Mouse (Mus musculus) c-Kit-positive CD71-positive TER-119-positive erythroid progenitor cells, embryonic 14.5 days (primary cell): Measurements from ENCODE around the gene Fcamr.

Source experiments
- DNase-seq: peaks from one replicate; pipeline ENCODE4 v3.0.0-alpha.2; 2013; ENCODE audit warnings: low spot score

Gene Fcamr

GRCm38 (mm10) chr1:130802976-130803375, 2.3 kb downstream of the Fcamr start:
- no peak for DNase-seq

DNA sequence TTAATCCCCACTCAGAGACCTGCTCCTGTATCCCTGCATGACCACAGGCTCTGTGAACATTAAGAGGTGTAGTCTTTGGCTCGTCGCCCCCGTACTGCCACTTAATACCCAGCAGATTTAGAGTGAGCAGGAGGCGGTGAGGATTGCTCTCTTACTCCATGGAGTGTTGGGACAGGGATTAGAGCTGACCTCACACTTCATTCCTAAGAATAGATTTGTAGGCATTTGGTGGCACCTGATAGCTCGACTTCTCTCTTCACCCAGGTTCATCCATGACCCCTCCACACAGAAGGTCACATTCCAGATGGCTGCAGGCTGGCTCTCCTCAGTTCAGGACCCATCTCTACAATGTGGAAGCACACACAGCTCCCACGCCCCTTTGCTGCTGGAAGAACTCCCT, 3.6 kb downstream of the Fcamr start:
- DNase-seq = no peak

GRCm38 (mm10) chr1:130810906-130811305, 10.2 kb downstream of the Fcamr start:
- no peak for DNase-seq

GRCm38 (mm10) chr1:130811316-130811715, 10.6 kb downstream of the Fcamr start:
- no peak for DNase-seq

DNA sequence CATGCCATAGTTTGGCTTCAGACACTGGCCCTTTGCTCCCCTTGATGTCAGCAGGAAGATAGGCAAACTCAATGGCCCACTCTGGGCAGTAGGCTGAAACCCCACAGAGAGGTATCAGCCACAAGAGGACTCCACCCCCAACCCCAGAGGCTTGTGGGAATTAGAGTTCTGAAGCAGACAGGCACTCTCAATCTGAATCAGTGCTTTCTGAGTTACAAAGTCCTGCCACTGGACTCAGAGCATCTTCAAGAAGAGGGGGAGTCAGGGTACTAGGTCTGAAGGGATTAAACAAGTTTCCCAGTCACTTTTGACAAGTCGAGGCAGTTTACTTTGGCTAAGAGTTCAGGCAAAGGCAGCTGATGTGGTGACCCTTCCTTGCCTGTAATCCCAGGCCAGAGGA, 19.0 kb downstream of the Fcamr start:
- DNase-seq = no peak

DNA sequence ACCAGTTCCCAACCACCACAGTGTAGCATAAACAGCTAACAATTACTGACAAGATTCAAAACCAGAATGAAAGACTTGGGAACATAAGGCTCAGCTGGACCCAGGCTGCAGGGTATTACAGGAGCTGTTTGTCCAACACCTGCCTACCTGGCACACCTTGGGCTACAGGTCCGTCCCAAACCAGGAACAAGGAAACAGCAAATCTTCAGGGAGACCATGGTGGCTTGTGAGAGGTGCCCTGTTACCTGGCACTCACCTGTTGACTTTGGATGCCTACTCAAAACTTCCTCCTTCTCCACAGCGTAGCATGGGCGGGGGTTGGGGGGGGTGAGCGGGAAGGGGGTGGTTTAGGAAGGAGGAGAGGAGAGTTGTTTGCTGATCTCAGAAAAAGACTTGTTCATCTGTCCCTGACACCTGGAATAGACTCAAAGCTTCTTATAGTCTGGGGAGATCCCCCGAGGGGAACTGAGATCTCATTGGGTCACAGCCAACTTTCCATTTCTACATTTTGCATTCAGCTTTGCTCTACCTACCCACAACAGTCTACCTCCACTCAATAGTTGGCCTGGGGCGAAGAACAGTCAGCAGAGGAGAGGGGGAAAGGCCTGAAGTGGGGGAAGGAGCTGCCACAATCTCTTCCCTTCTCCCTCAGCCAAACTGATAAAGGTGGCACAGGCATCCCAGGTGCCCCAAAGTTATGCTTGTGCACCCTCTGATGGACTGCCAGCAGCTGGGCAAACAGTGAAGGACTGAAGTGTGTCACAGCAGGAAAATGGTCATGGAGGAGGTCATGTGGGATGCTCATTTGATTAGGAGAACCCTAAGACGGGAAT, 19.8 kb downstream of the Fcamr start:
- no peak for DNase-seq

GRCm38 (mm10) chr1:130821149-130821471, 20.4 kb downstream of the Fcamr start:
- no peak for DNase-seq

- DNase-seq = no peak
Measured at GRCm38 (mm10) chr1:130821911-130822625, 21.4 kb downstream of the Fcamr start.

- DNase-seq = no peak
Measured at GRCm38 (mm10) chr1:130826448-130826847, 25.7 kb downstream of the Fcamr start, which contains the start of gene Pigr. Gene Pigr (plus strand): TSS chr1:130826684.

- DNase-seq = no peak
Measured at GRCm38 (mm10) chr1:130828656-130829055, 28.0 kb downstream of the Fcamr start.

GRCm38 (mm10) chr1:130829906-130830830, 29.5 kb downstream of the Fcamr start:
- no peak for DNase-seq

DNA sequence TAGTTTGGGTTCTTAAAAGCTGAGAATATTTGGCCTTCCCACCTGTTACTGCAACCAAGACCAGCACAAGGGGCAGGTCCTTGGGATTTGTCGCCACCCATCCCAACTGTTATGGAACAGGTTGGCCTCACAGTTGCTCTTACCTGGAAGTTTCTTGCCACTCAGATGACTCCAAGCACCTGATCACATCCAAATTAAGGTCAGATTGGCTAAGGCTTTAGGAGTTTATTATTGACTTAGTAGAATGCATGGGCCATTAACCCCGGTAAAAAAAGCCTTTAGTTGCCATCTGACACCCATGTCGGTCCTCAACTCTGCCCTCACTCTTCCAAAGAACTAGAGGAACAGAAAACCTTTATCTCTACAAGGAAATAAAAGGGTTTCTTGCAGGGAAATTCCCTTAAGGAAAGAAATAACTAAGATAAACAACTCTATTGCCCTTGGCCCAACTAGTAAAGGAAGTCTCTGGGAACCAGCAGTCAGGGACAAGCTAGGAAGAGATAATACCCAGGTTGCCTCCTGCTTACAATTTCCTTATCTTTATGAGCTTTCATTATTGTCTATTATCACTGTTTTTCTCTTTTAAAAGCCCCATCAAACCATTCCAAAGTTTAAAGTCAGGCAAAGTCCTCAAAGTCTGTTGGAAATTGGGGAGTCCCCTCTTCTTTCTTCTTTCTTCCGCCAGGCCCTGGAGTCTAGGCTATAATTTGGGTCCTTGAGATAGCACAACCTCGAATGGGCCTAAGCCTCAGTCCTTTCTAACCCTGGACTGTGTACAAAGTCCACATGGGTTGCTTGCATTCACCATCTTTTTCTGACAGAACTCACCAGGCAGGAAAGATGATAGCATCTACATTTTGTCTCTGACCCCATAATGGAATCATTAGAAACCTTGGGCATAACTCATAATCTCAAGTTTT, 31.8 kb downstream of the Fcamr start:
- DNase-seq = no peak

GRCm38 (mm10) chr1:130835161-130835936, 34.6 kb downstream of the Fcamr start:
- DNase-seq = no peak

- peak; percentile 18 for DNase-seq
Measured at GRCm38 (mm10) chr1:130838288-130838687, 37.6 kb downstream of the Fcamr start.

DNA sequence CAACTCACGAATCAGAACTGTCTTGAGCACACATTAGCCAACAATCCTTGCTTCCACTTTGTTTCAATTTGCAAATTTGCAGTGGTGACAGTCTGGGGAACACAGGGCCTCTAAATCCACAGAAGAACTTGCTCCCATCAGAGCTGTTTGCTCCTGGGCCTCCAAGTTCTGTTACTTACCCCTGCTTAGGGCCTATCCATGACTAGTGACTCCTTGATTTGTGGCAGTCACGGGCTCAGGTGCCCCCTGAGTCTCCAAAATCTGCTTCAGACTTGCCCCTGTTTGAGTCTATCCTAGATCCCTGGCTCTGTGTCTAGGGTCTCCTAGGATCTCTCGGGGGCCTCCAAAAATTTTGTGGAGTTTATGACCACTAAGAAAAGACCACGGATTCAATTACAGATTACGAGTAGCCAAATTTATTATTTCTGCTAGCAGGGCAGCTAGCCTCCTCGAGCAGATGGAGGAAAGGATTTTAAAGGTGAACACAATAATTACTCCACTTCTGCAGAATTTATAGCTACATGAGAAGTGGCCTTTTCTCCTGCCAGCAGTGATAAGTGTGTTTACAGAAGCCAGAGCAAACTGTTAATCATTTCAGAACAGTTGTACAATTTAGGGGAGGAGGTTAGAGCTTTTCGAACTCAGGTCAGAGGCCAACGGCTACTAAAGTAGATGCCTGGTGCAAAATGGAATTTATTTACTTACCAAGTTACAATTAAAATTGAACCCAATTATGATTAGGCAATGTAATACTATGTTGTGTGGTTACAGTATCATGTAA, 40.1 kb downstream of the Fcamr start:
- no peak for DNase-seq

DNA sequence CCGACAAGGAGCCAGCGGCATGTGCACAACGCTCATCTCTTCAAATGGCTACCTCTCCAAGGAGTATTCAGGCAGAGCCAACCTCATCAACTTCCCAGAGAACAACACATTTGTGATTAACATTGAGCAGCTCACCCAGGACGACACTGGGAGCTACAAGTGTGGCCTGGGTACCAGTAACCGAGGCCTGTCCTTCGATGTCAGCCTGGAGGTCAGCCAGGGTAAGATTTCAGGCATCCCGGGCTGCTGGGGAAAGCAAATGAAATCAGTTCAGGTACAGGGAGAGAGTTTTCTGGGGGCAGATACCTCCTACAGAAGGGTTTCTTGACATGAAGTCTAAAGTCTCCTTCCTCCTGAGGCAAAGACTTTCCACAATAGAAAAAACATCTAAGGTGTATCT, 40.9 kb downstream of the Fcamr start:
- no peak for DNase-seq

DNA sequence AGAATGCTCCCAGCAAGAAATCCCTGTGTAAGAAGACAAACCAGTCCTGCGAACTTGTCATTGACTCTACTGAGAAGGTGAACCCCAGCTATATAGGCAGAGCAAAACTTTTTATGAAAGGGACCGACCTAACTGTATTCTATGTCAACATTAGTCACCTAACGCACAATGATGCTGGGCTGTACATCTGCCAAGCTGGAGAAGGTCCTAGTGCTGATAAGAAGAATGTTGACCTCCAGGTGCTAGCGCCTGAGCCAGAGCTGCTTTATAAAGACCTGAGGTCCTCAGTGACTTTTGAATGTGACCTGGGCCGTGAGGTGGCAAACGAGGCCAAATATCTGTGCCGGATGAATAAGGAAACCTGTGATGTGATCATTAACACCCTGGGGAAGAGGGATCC, 43.8 kb downstream of the Fcamr start:
- no peak for DNase-seq

DNA sequence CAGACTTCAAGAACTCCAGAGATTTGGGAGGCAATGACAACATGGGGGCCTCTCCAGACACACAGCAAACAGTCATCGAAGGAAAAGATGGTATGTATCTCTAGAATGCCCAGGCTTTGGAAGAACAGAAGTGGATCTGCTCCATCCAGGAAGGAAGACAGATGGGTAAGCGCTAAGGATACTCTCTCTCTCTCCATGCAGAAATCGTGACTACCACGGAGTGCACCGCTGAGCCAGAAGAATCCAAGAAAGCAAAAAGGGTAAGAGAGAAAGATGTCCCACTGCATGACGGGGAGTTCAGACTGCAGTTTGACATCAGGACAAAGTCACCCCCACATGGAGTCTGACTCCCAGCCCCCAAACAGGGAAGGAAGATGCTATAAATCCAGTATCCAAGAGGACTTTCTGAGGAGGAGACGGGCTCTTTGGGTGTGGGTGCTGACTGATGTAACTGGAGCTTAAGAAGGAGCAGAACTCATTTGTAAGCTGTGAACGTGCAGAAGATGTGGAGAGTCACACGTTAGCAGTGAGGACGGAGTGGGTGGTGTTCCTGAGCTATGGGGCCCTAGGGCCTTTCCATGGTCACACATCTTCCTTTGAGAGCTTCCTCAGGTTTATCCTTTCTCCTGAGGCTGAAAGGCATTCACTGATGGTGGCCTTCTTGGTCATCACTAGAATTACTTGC, 49.0 kb downstream of the Fcamr start:
- DNase-seq = no peak

GRCm38 (mm10) chr1:130850405-130850804, 49.7 kb downstream of the Fcamr start:
- DNase-seq = no peak
